Mouse (Mus musculus) heart, adult 8-10 months (tissue): ENCODE measurements around the gene Pla2g15. TPM values are rescaled to one million over a fixed set of nuclear protein-coding genes. Genes with fewer than 3 reads are reported as not detected.

Experiments used
- total RNA-seq, 4 experiments: library from RNA; stranded (reverse); gene quantifications; 2 replicates each; pipeline ENCODE4 v1.2.4; 2022

The Pla2g15 gene
- total RNA-seq, 4 experiments from 2014 or later: 7.7 to 10.0 (median 9.4) TPM

Other genes with a start within 250 kb of the Pla2g15 start
- 10 to 100 TPM; 15.6 to 19.2 (median 18.1) TPM for gene Pskh1, start 250.0 kb upstream of the Pla2g15 start, total RNA-seq
- gene Ctrl, start 216.5 kb upstream of the Pla2g15 start, total RNA-seq: under 1 TPM in 1 of 4 experiments, not detected in 3; 0.44 TPM
- 10 to 100 TPM; 54.6 to 72.9 (median 62.2) TPM for gene Psmb10, start 212.0 kb upstream of the Pla2g15 start, total RNA-seq
- gene Lcat, start 207.0 kb upstream of the Pla2g15 start, total RNA-seq: 1 to 10 TPM in 1 of 4 experiments, under 1 TPM in 3; 0.34 to 1.7 (median 0.57) TPM
- gene Slc12a4, start 184.3 kb upstream of the Pla2g15 start, total RNA-seq: 10 to 100 TPM; 39.9 to 50.4 (median 43.5) TPM
- gene Dpep3, start 171.0 kb upstream of the Pla2g15 start, total RNA-seq: not detected
- gene Dus2, start 159.1 kb upstream of the Pla2g15 start, total RNA-seq: 10 to 100 TPM in 1 of 4 experiments, 1 to 10 TPM in 3; 8.5 to 10.9 (median 8.7) TPM
- gene Dpep2nb, start 144.4 kb upstream of the Pla2g15 start, total RNA-seq: not detected
- 10 to 100 TPM; 11.0 to 12.4 (median 11.2) TPM for gene Ddx28, start 138.5 kb upstream of the Pla2g15 start, total RNA-seq
- gene Nfatc3, start 91.6 kb upstream of the Pla2g15 start, total RNA-seq: 10 to 100 TPM; 14.1 to 19.5 (median 18.0) TPM
- under 1 TPM; 0.23 to 0.81 (median 0.42) TPM for gene Esrp2, start 13.4 kb upstream of the Pla2g15 start, total RNA-seq
- gene Slc7a6, start 18.5 kb downstream of the Pla2g15 start, total RNA-seq: 10 to 100 TPM in 1 of 4 experiments, 1 to 10 TPM in 3; 6.9 to 10.8 (median 9.6) TPM
- 10 to 100 TPM in 2 of 4 experiments, 1 to 10 TPM in 2; 8.2 to 11.5 (median 10.0) TPM for gene Slc7a6os, start 60.5 kb downstream of the Pla2g15 start, total RNA-seq
- 10 to 100 TPM; 26.7 to 27.7 (median 26.9) TPM for gene Prmt7, start 60.5 kb downstream of the Pla2g15 start, total RNA-seq
- 1 to 10 TPM; 2.5 to 3.2 (median 2.6) TPM for gene Smpd3, start 187.6 kb downstream of the Pla2g15 start, total RNA-seq